In the genomic region with DNA sequence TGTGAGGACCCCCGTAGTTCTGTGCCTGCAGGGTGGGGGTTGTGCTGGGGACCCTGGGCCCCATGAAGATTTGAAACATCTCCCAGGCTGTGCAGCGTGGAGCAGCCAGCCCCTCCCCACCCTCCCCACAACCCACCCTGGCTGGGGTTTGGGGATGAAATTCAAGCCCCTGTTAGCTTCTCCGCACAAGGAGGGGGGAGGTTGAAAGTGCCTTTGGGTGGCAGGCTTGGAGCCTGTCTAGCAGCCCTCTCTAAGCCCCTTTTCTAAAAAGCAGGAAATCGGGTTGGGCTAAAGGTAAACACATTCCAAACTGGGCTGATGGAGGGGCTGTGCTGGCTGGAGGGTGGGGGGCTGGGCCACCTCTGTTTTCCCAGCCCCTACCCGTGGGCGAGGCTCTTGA, we compare ENCODE assay signal across 12 mouse cellular contexts. TPM values are rescaled to one million over a fixed set of nuclear protein-coding genes. Genes with fewer than 3 reads are reported as not detected.
DNase-seq lines count a peak whose midpoint lies in the region; ATAC-seq and TF ChIP-seq lines count a peak whose summit lies in the region.
"Had no signal": no experiment of that assay in that cellular context is flagged by ENCODE, and none has a peak within 500 bp of the region (broad histone marks: within the 10 kb centered on the region; RNA-seq: fewer than 3 reads in every experiment).

No protein-coding gene starts in this region.

- 43% methylated on average over 6 of the region's 6 CpGs for WGBS in hindbrain, embryonic 10.5 days
- WGBS in hindbrain, embryonic 14.5 days = 63% methylated on average over 6 of the region's 6 CpGs
- WGBS in neural tube, embryonic 11.5 days = 36% methylated on average over 6 of the region's 6 CpGs
- WGBS in limb, embryonic 14.5 days = 15% methylated on average over 6 of the region's 6 CpGs

- H3K27me3 ChIP-seq in hindbrain, embryonic 10.5 days (ENCODE audit: insufficient read depth, poor library complexity, severe bottlenecking) = peaks cover 14% of the 10 kb centered on the region
- H3K27me3 ChIP-seq in hindbrain, embryonic 14.5 days (ENCODE audit: control insufficient read depth, insufficient read depth, low read length) = no peaks in the 10 kb centered on the region
- H3K27me3 ChIP-seq in neural tube, embryonic 11.5 days (ENCODE audit: control insufficient read depth, insufficient read depth, low read length) = no peaks in the 10 kb centered on the region
- no peaks in the 10 kb centered on the region for H3K27me3 ChIP-seq in limb, embryonic 14.5 days (ENCODE audit: control insufficient read depth, insufficient read depth, low read length)
- H3K27me3 ChIP-seq: hindbrain, embryonic 15.5 days had no signal

- no peak overlapping the region for H3K4me3 ChIP-seq in hindbrain, embryonic 10.5 days
- no peak overlapping the region for H3K4me3 ChIP-seq in hindbrain, embryonic 14.5 days (replicated peaks; ENCODE audit: low read length)
- H3K4me3 ChIP-seq in neural tube, embryonic 11.5 days (ENCODE audit: low read depth, low read length) = no peak overlapping the region
- H3K4me3 ChIP-seq in limb, embryonic 14.5 days (replicated peaks; ENCODE audit: low read length) = no peak overlapping the region
- H3K4me3 ChIP-seq: hindbrain, embryonic 15.5 days; layer of hippocampus, adult 2 months had no signal

- peak overlapping the region; percentile 82 for H3K27ac ChIP-seq in hindbrain, embryonic 10.5 days
- H3K27ac ChIP-seq in hindbrain, embryonic 14.5 days = no peak overlapping the region
- H3K27ac ChIP-seq in neural tube, embryonic 11.5 days (ENCODE audit: low read depth, low read length) = peak overlapping the region; percentile 70
- peak overlapping the region; percentile 96 for H3K27ac ChIP-seq in limb, embryonic 14.5 days (replicated peaks; ENCODE audit: low read depth, low read length)
- H3K27ac ChIP-seq: hindbrain, embryonic 15.5 days; layer of hippocampus, adult 2 months had no signal

- H3K4me2 ChIP-seq in hindbrain, embryonic 14.5 days (replicated peaks) = no peak overlapping the region
- no peak overlapping the region for H3K4me2 ChIP-seq in neural tube, embryonic 11.5 days (ENCODE audit: low read depth)
- H3K4me2 ChIP-seq in limb, embryonic 14.5 days (replicated peaks; ENCODE audit: low read depth, low read length, severe bottlenecking) = peak overlapping the region; percentile 21; the same call in 1 of the 2 replicates
- H3K4me2 ChIP-seq: hindbrain, embryonic 15.5 days had no signal

- no peaks in the 10 kb centered on the region for H3K36me3 ChIP-seq in hindbrain, embryonic 10.5 days
- H3K36me3 ChIP-seq in hindbrain, embryonic 14.5 days (replicated peaks; ENCODE audit: control insufficient read depth, insufficient read depth) = no peaks in the 10 kb centered on the region
- no peaks in the 10 kb centered on the region for H3K36me3 ChIP-seq in neural tube, embryonic 11.5 days (ENCODE audit: control insufficient read depth, insufficient read depth, low read length)
- H3K36me3 ChIP-seq in limb, embryonic 14.5 days (ENCODE audit: control insufficient read depth, insufficient read depth, low read length) = peaks cover 14% of the 10 kb centered on the region
- H3K36me3 ChIP-seq: hindbrain, embryonic 15.5 days had no signal

- DNase-seq in hindbrain, embryonic 10.5 days (ENCODE audit: low spot score) = peak; percentile 20
- DNase-seq in hindbrain, embryonic 14.5 days (ENCODE audit: low spot score) = no peak
- DNase-seq in neural tube, embryonic 11.5 days (ENCODE audit: low spot score) = no peak
- no peak for DNase-seq in neural tube, embryonic 10.5 days (ENCODE audit: extremely low spot score, low spot score)
- DNase-seq in limb, embryonic 14.5 days (ENCODE audit: low spot score) = no peak
- DNase-seq in adrenal gland, postnatal 25 days = no peak
- DNase-seq: cerebellum, adult 2 months; left cerebral cortex, postnatal 4 days; thymus, postnatal 4 days had no signal

- no peaks in the 10 kb centered on the region for H3K9me3 ChIP-seq in hindbrain, embryonic 10.5 days
- no peaks in the 10 kb centered on the region for H3K9me3 ChIP-seq in hindbrain, embryonic 14.5 days (ENCODE audit: control insufficient read depth, low read length)
- no peaks in the 10 kb centered on the region for H3K9me3 ChIP-seq in neural tube, embryonic 11.5 days (ENCODE audit: control insufficient read depth, low read length)
- H3K9me3 ChIP-seq in limb, embryonic 14.5 days (ENCODE audit: control insufficient read depth, low read length) = no peaks in the 10 kb centered on the region
- H3K9me3 ChIP-seq: hindbrain, embryonic 15.5 days had no signal

- H3K9ac ChIP-seq in hindbrain, embryonic 14.5 days = no peak overlapping the region
- H3K9ac ChIP-seq in neural tube, embryonic 11.5 days (ENCODE audit: low read length) = 0 out of 2 replicates have a peak overlapping the region, but pooled peaks have one; percentile 14
- peak overlapping the region; percentile 18; the same call in 1 of the 2 replicates for H3K9ac ChIP-seq in limb, embryonic 14.5 days (ENCODE audit: low read depth, low read length, severe bottlenecking)
- H3K9ac ChIP-seq: hindbrain, embryonic 15.5 days had no signal

- no peak for ATAC-seq in hindbrain, embryonic 14.5 days (ENCODE audit: low FRiP score)
- ATAC-seq in neural tube, embryonic 11.5 days (ENCODE audit: insufficient read depth, low FRiP score, low TSS enrichment) = no peak
- ATAC-seq in limb, embryonic 14.5 days (ENCODE audit: low FRiP score, low read depth) = peak; percentile 4; the same call in 1 of the 2 replicates
- no peak for ATAC-seq in erythroid progenitor cell, adult 5-6 weeks (replicated peaks; ENCODE audit: low FRiP score, poor library complexity, severe bottlenecking)

- peaks cover 82% of the 10 kb centered on the region for H3K4me1 ChIP-seq in hindbrain, embryonic 10.5 days (replicated peaks)
- 0 out of 2 replicates have a peak, but pooled peaks cover 4% of the 10 kb centered on the region for H3K4me1 ChIP-seq in hindbrain, embryonic 14.5 days (replicated peaks; ENCODE audit: control insufficient read depth, insufficient read depth, low read length)
- peaks cover 28% of the 10 kb centered on the region for H3K4me1 ChIP-seq in neural tube, embryonic 11.5 days (ENCODE audit: control insufficient read depth, insufficient read depth, low read length)
- H3K4me1 ChIP-seq in limb, embryonic 14.5 days (ENCODE audit: control insufficient read depth, insufficient read depth, low read length) = peaks cover 65% of the 10 kb centered on the region
- H3K4me1 ChIP-seq: hindbrain, embryonic 15.5 days had no signal

- TF ChIP-seq POLR2A in limb, embryonic 14.5 days (IDR thresholded peaks at IDR 0.05; ENCODE audit: borderline replicate concordance, extremely low read depth, insufficient read depth, insufficient read length) = no peak

RNA-seq across cellular contexts. Expression of gene Mrpl23, which starts 40.5 kb away (rescaled TPM):
- 17.7 and 19.7 TPM in 2 replicates for polyA plus RNA-seq in hindbrain, embryonic 10.5 days (2016; fragmentation: Nextera tagmentation; extraction: Ambion mirVana)
- 21.6 and 22.9 TPM in 2 replicates for polyA plus RNA-seq in hindbrain, embryonic 14.5 days (2014; fragmentation: Nextera tagmentation; extraction: Ambion mirVana)
- polyA plus RNA-seq in neural tube, embryonic 11.5 days (2014; fragmentation: Nextera tagmentation; extraction: Ambion mirVana) = 10.6 and 20.0 TPM in 2 replicates
- polyA plus RNA-seq in limb, embryonic 14.5 days (2012; rRNA removed) = 94.6 and 97.2 TPM in 2 replicates
- polyA plus RNA-seq in limb, embryonic 14.5 days (2014; fragmentation: Nextera tagmentation; extraction: Ambion mirVana) = 30.0 and 40.8 TPM in 2 replicates
- 4.5 and 13.8 TPM in 2 replicates for total RNA-seq in adrenal gland, postnatal 25 days (2021)
- 9.6 TPM in 1 of 2 replicates, not detected in the other for total RNA-seq in erythroid progenitor cell, adult 5-6 weeks (2015; ENCODE audit: low replicate concordance)
- 0.13 TPM in 1 of 2 replicates, not detected in the other for total RNA-seq in erythroid progenitor cell, adult 5-6 weeks (2017; ENCODE audit: low replicate concordance)
